Mouse (Mus musculus) CH12.LX (cell line): ENCODE data around the gene Lipk. TPM values are rescaled to one million over a fixed set of nuclear protein-coding genes. Genes with fewer than 3 reads are reported as not detected.

Source experiments
- DNase-seq: peaks from one replicate; pipeline ENCODE4 v3.0.0-alpha.2; 2013; ENCODE audit errors: extremely low read depth
- H3K27ac ChIP-seq: 2 replicates; pipeline ENCODE4 v1.5.1; 2012; ENCODE audit warnings: low read depth, mild to moderate bottlenecking, control low read depth, moderate library complexity; ENCODE audit not compliant: insufficient read depth
- H3K27me3 ChIP-seq: replicated peaks from 2 replicates; pipeline ENCODE3; 2012; ENCODE audit warnings: inconsistent platforms
- H3K36me3 ChIP-seq, 2 experiments: replicated peaks in 1 of 2; 2 replicates each; pipeline versions ENCODE3 to v1.6.1; 2012; ENCODE audit warnings: inconsistent platforms in 1 of 2, low read length in 1 of 2, mild to moderate bottlenecking in 1 of 2, mixed read lengths in 1 of 2, moderate library complexity in 1 of 2; ENCODE audit not compliant: control insufficient read depth in 1 of 2, insufficient read depth in 1 of 2
- H3K4me1 ChIP-seq, 2 experiments: 2 replicates each; pipeline ENCODE4 v1.6.1; 2012; ENCODE audit warnings: inconsistent platforms in 1 of 2, moderate library complexity in 1 of 2; ENCODE audit not compliant: insufficient read depth in 2 of 2, control insufficient read depth in 1 of 2
- H3K4me2 ChIP-seq: 2 replicates; pipeline ENCODE4 v1.6.1; 2012; ENCODE audit warnings: low read depth, mild to moderate bottlenecking, control low read depth; ENCODE audit not compliant: poor library complexity, insufficient read depth, severe bottlenecking
- H3K4me3 ChIP-seq, 3 experiments: fragments of 150-350 bp in 1 of 3; sonication (generic) in 1 of 3; replicated peaks in 1 of 3; 2 replicates each; pipeline versions ENCODE3 to v1.5.1; 2011 to 2012; ENCODE audit warnings: low read depth in 2 of 3, low read length in 2 of 3, mild to moderate bottlenecking in 2 of 3, moderate library complexity in 2 of 3, control low read depth in 1 of 3, improper control_type of control experiment in 1 of 3, inconsistent platforms in 1 of 3, mixed read lengths in 1 of 3; ENCODE audit not compliant: poor library complexity in 1 of 3
- H3K79me2 ChIP-seq: replicated peaks from 2 replicates; pipeline ENCODE4 v1.6.1; 2012; ENCODE audit warnings: mild to moderate bottlenecking, moderate library complexity; ENCODE audit not compliant: control insufficient read depth, poor library complexity, insufficient read depth, severe bottlenecking; ENCODE audit errors: extremely low read depth
- H3K9ac ChIP-seq: 2 replicates; pipeline ENCODE4 v1.6.1; 2012; ENCODE audit warnings: low read depth, mild to moderate bottlenecking, control low read depth, moderate library complexity; ENCODE audit not compliant: insufficient read depth
- H3K9me3 ChIP-seq: replicated peaks from 2 replicates; pipeline ENCODE3; 2012; ENCODE audit warnings: low read length, inconsistent platforms, mixed read lengths
- BHLHE40 ChIP-seq: IDR thresholded peaks from 2 replicates; pipeline ENCODE4 v1.6.1; 2011; ENCODE audit warnings: mild to moderate bottlenecking, low read depth, low read length, improper control_type of control experiment
- CHD1 ChIP-seq: IDR thresholded peaks from 2 replicates; pipeline ENCODE4 v1.6.1; 2012; ENCODE audit warnings: low read depth, low read length, improper control_type of control experiment, inconsistent platforms
- CHD2 ChIP-seq: IDR thresholded peaks from 2 replicates; pipeline ENCODE4 v1.6.1; 2011; ENCODE audit warnings: low read length, improper control_type of control experiment
- CTCF ChIP-seq, 2 experiments: IDR thresholded peaks in 1 of 2; conservative IDR thresholded peaks in 1 of 2; 2 replicates each; pipeline ENCODE4 v1.5.1; 2011 to 2012; ENCODE audit warnings: low read depth in 2 of 2, low read length in 2 of 2, improper control_type of control experiment in 1 of 2, inconsistent platforms in 1 of 2, mild to moderate bottlenecking in 1 of 2, moderate library complexity in 1 of 2
- E2F4 ChIP-seq: IDR thresholded peaks from 2 replicates; pipeline ENCODE4 v1.6.1; 2011; ENCODE audit warnings: low read depth, low read length, improper control_type of control experiment; ENCODE audit not compliant: insufficient replicate concordance
- ELF1 ChIP-seq: IDR thresholded peaks from 2 replicates; pipeline ENCODE4 v1.6.1; 2014; ENCODE audit warnings: low read depth, mild to moderate bottlenecking, inconsistent platforms, low read length, improper control_type of control experiment
- ETS1 ChIP-seq: conservative IDR thresholded peaks from 2 replicates; pipeline ENCODE4 v1.6.1; 2012; ENCODE audit warnings: low read depth, mild to moderate bottlenecking, inconsistent platforms, low read length, improper control_type of control experiment, moderate library complexity
- GABPA ChIP-seq: IDR thresholded peaks from 2 replicates; pipeline ENCODE4 v1.6.1; 2012; ENCODE audit warnings: low read depth, low read length, improper control_type of control experiment, inconsistent platforms; ENCODE audit not compliant: insufficient replicate concordance
- HCFC1 ChIP-seq: IDR thresholded peaks from 2 replicates; pipeline ENCODE4 v1.6.1; 2012; ENCODE audit warnings: low read depth, mild to moderate bottlenecking, inconsistent platforms, low read length, improper control_type of control experiment
- JUN ChIP-seq: IDR thresholded peaks from 2 replicates; pipeline ENCODE4 v1.6.1; 2011; ENCODE audit warnings: low read depth, mild to moderate bottlenecking, low read length, improper control_type of control experiment, moderate library complexity; ENCODE audit not compliant: insufficient read depth
- KAT2A ChIP-seq: IDR thresholded peaks from 2 replicates; pipeline ENCODE4 v1.6.1; 2012; ENCODE audit warnings: low read length, improper control_type of control experiment, inconsistent platforms; ENCODE audit not compliant: insufficient replicate concordance
- MAX ChIP-seq: IDR thresholded peaks from 2 replicates; pipeline ENCODE4 v1.6.1; 2011; ENCODE audit warnings: low read length, improper control_type of control experiment
- MAZ ChIP-seq: IDR thresholded peaks from 2 replicates; pipeline ENCODE4 v1.6.1; 2012; ENCODE audit warnings: low read depth, mild to moderate bottlenecking, inconsistent platforms, low read length, improper control_type of control experiment, moderate library complexity
- MEF2A ChIP-seq: IDR thresholded peaks from 2 replicates; pipeline ENCODE4 v1.6.1; 2014; ENCODE audit warnings: low read depth, mild to moderate bottlenecking, inconsistent platforms, low read length, improper control_type of control experiment, borderline replicate concordance
- MXI1 ChIP-seq: IDR thresholded peaks from 2 replicates; pipeline ENCODE4 v1.6.1; 2011; ENCODE audit warnings: mild to moderate bottlenecking, low read depth, low read length, improper control_type of control experiment
- MYC ChIP-seq: IDR thresholded peaks from 2 replicates; pipeline ENCODE4 v1.6.1; 2011; ENCODE audit warnings: low read depth, mild to moderate bottlenecking, improper control_type of control experiment, low read length
- NELFE ChIP-seq: IDR thresholded peaks from 2 replicates; pipeline ENCODE4 v1.6.1; 2011; ENCODE audit warnings: low read depth, low read length, improper control_type of control experiment
- NRF1 ChIP-seq: IDR thresholded peaks from 2 replicates; pipeline ENCODE4 v1.6.1; 2014; ENCODE audit warnings: low read depth, mild to moderate bottlenecking, inconsistent platforms, low read length, improper control_type of control experiment, moderate library complexity
- POLR2A ChIP-seq: IDR thresholded peaks from 2 replicates; pipeline ENCODE4 v1.6.1; 2011; ENCODE audit warnings: low read depth, mild to moderate bottlenecking, improper control_type of control experiment, low read length
- POLR2AphosphoS2 ChIP-seq: IDR thresholded peaks from 2 replicates; pipeline ENCODE4 v1.6.1; 2011; ENCODE audit warnings: low read depth, low read length, improper control_type of control experiment
- RAD21 ChIP-seq: IDR thresholded peaks from 2 replicates; pipeline ENCODE4 v1.6.1; 2011; ENCODE audit warnings: low read depth, mild to moderate bottlenecking, low read length, improper control_type of control experiment, moderate library complexity
- SIN3A ChIP-seq: IDR thresholded peaks from 2 replicates; pipeline ENCODE4 v1.6.1; 2012; ENCODE audit warnings: low read length, improper control_type of control experiment, inconsistent platforms
- SMC3 ChIP-seq: IDR thresholded peaks from 2 replicates; pipeline ENCODE4 v1.6.1; 2011; ENCODE audit warnings: low read depth, low read length, improper control_type of control experiment
- TBP ChIP-seq: conservative IDR thresholded peaks from 2 replicates; pipeline ENCODE4 v1.6.1; 2011; ENCODE audit warnings: low read depth, low read length, improper control_type of control experiment
- USF1 ChIP-seq: IDR thresholded peaks from 2 replicates; pipeline ENCODE4 v1.6.1; 2014; ENCODE audit warnings: low read depth, mild to moderate bottlenecking, inconsistent platforms, low read length, improper control_type of control experiment
- ZKSCAN1 ChIP-seq: IDR thresholded peaks from 2 replicates; pipeline ENCODE4 v1.6.1; 2012; ENCODE audit warnings: low read depth, inconsistent platforms, low read length, improper control_type of control experiment, borderline replicate concordance
- ZMIZ1 ChIP-seq: IDR thresholded peaks from 2 replicates; pipeline ENCODE4 v1.6.1; 2012; ENCODE audit warnings: low read depth, mild to moderate bottlenecking, inconsistent platforms, low read length, improper control_type of control experiment
- ZNF384 ChIP-seq: IDR thresholded peaks from 2 replicates; pipeline ENCODE4 v1.6.1; 2012; ENCODE audit warnings: low read depth, low read length, improper control_type of control experiment, inconsistent platforms
- dilution Hi-C: fragments of 300-500 bp; cut with MboI; formaldehyde crosslinking; loops from 2 replicates; pipeline ENCODE4 v1.14.3; 2020; ENCODE audit warnings: low sequenced_read_pairs; ENCODE audit not compliant: extremely low pct_unique_long_range_greater_than_20kb, extremely low pct_ligation_motif_present
- in situ Hi-C: fragments of 300-500 bp; cut with MboI; formaldehyde crosslinking; loops from 3 replicates; pipeline ENCODE4 v1.14.3; 2019; ENCODE audit warnings: low sequenced_read_pairs, low pct_ligation_motif_present, low pct_unique_long_range_greater_than_20kb, mixed read lengths
- polyA plus RNA-seq: library from polyadenylated mRNA; unstranded; fragments of >175 nt; gene quantifications from 2 replicates; pipeline ENCODE4 v1.2.1, GENCODE M21; 2012; ENCODE audit warnings: low read depth; ENCODE audit not compliant: insufficient read length
- total RNA-seq, 2 experiments: library from RNA; depleted of rRNA; stranded (reverse); fragments of 300-350 nt in 1 of 2; fragments of >200 nt in 1 of 2; gene quantifications; 2 replicates each; pipeline ENCODE4 v1.2.3; 2012 to 2014

Gene Lipk
- total and polyA plus RNA-seq, 3 experiments = not detected

DNA sequence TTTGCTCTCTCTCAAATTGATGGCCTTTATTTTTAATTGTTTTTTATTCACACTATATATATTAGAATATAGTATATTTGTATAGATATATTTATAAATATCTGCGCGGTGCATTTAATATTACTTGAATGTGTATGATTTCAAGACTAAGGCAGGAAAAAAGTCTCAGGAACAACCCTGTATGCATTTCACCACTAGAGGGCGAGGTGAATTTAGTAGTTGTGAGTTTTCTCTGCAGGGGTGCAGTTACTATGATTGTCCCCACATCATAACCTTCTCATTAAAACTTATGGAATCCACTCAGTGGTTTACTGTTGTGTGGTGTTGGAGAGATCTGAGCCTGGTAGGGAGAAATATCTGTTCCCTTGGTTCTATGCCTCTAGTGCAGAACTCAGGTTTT is 29.1 kb upstream of the Lipk start:
- Histone ChIP-seq H3K4me3 (no peak overlapping the region), H3K79me2 (no peaks in the 10 kb centered on the region), H3K4me1 (no peaks in the 10 kb centered on the region), H3K9me3 (no peaks in the 10 kb centered on the region), H3K27me3 (no peaks in the 10 kb centered on the region), H3K4me2 (no peak overlapping the region), H3K9ac (no peak overlapping the region)
- in situ Hi-C loops = no loop called here
- DNase-seq = peak; percentile 45
- dilution Hi-C loops = no loop called here
- peak; percentile 52 to 74; a peak in 3 of 4 replicates for TF ChIP-seq CTCF (conservative IDR thresholded peaks at IDR 0.05 in 1 of 2, IDR thresholded peaks at IDR 0.05 in 1 of 2; ENCODE audit: low read depth in 2 of 2, low read length in 2 of 2)
- no peak for TF ChIP-seq USF1
- peak; percentile 42 for TF ChIP-seq RAD21
- no peak for TF ChIP-seq ZMIZ1
- no peak for TF ChIP-seq BHLHE40
- no peak for TF ChIP-seq MYC
- TF ChIP-seq SMC3 = peak; percentile 49
- TF ChIP-seq, all 38 proteins: peak for 3
- no peak overlapping the region for H3K27ac ChIP-seq
- H3K36me3 ChIP-seq = no peaks in the 10 kb centered on the region

DNA sequence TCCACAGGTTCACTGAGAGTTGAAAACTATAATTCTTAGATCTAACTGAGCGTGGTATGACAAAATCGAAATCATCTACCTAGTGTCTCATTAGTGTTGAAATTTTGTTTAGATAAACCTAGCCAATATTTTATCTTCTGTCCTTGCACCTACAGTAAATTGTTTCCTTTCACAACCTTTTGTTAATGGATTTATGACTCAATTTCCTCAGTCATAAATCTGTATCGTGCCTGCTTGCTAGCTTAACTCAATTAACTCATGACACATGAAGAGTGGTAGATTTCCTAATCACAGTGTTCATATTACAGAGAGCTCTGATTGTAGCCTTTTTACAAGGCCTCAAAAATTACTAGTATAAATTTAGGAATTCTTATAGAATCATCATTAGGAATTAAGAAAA is 25.0 kb upstream of the Lipk start:
- TF ChIP-seq HCFC1 (no peak), ZNF384 (no peak), GABPA (no peak), POLR2A (no peak), ETS1 (no peak), JUN (no peak), KAT2A (no peak)
- dilution Hi-C loops = no loop called here
- no peaks in the 10 kb centered on the region for H3K4me1 ChIP-seq

DNA sequence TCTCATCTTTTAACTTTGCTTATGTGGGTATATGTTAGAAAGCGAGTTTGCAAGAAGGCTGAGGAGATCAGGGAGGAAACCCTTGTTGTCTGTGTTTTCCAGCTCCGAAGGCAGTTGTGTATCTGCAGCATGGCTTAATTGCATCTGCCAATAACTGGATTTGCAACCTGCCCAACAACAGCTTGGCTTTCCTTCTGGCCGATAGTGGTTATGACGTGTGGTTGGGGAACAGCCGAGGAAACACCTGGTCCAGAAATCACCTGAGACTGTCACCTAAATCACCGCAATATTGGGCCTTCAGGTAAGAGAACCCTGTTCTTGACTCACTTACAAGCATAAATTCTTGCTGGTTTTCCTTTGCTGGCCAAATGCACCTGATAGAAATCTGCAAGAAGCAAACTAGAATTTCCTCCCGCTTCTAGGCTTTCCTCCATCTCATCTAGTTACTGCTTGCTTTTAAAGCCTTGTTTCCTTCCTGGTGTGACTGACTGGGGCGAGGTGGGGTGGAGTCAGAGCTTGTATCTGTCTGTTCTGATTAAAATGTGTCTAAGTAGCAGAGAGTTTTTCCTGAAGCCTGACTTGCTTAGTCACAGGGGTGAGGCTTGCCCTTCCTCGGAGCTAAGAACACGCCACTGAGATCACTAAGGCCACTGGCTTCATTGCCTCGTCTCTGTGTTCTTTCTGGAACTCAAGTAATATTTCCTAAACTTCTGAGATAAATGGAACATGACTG is 13.5 kb downstream of the Lipk start:
- dilution Hi-C loops = no loop called here
- no peak overlapping the region for H3K9ac ChIP-seq
- in situ Hi-C loops = no loop called here
- no peaks in the 10 kb centered on the region for H3K9me3 ChIP-seq
- H3K36me3 ChIP-seq = no peaks in the 10 kb centered on the region
- no peak overlapping the region for H3K4me3 ChIP-seq
- no peaks in the 10 kb centered on the region for H3K27me3 ChIP-seq
- H3K79me2 ChIP-seq = no peaks in the 10 kb centered on the region
- H3K27ac ChIP-seq = no peak overlapping the region
- H3K4me1 ChIP-seq = no peaks in the 10 kb centered on the region
- no peak for DNase-seq
- no peak overlapping the region for H3K4me2 ChIP-seq
- TF ChIP-seq CHD1 (no peak), NELFE (no peak), SMC3 (no peak), MEF2A (no peak), TBP (no peak), POLR2AphosphoS2 (no peak), MXI1 (no peak), E2F4 (no peak), ZMIZ1 (no peak), MAZ (no peak), SIN3A (no peak), CHD2 (no peak), GABPA (no peak), ELF1 (no peak), ZKSCAN1 (no peak), NRF1 (no peak), MAX (no peak)

More for the DNA sequence above, 25.0 kb upstream of the Lipk start:
- H3K4me3 ChIP-seq = no peak overlapping the region
- no peaks in the 10 kb centered on the region for H3K36me3 ChIP-seq
- no peaks in the 10 kb centered on the region for H3K9me3 ChIP-seq
- no peaks in the 10 kb centered on the region for H3K27me3 ChIP-seq
- no peak overlapping the region for H3K27ac ChIP-seq
- H3K4me2 ChIP-seq = no peak overlapping the region
- DNase-seq = no peak
- in situ Hi-C loops = no loop called here
- no peaks in the 10 kb centered on the region for H3K79me2 ChIP-seq
- no peak overlapping the region for H3K9ac ChIP-seq
